Mouse (Mus musculus) mesoderm, embryonic 11.5 days (tissue): ENCODE measurements around the gene 6030468B19Rik.
"Not testable (repeated sequence)": the region's sequence is repeated elsewhere in the genome, so short reads cannot be mapped to it uniquely, and the experiment has no call there.

ENCODE experiments used
- DNase-seq: peaks from one replicate; pipeline ENCODE4 v3.0.0-alpha.2; 2012; ENCODE audit warnings: low read depth, low spot score

6030468B19Rik gene

DNA sequence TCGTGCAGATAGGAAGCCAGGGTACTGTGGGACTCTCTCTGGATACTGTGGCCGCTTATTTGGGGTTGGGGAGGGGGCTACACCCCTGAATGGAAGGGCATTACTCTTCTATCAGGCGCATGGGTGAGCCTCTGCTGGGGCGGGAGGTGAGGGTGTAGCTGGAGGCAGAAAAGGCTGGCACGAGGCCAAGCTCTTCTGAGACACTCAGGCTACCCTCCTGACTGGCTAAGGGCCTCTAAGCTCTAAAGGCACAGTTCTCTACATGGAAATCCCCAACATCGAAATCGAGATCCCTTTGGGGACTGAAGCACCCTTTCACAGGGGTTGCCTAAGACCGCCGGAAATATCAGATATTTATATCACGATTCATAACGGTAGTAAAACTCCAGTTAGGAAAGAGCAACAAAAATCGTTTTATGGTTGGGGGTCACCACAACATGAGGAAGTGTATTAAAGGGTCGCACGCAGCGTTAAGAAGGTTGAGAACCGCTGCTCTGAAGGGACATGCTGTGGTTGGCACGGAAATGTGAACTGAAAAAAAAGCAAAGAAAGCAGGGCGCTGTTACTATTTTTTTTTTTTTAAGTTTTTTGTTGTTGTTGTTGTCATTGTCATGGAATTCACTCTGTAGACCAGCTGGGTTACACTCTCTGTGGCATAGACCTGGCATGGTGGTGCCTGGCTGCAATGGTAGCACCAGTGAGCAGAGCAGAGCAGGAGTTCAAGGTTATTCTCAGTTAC lies 30.9 kb downstream of the 6030468B19Rik start:
- no peak for DNase-seq

DNA sequence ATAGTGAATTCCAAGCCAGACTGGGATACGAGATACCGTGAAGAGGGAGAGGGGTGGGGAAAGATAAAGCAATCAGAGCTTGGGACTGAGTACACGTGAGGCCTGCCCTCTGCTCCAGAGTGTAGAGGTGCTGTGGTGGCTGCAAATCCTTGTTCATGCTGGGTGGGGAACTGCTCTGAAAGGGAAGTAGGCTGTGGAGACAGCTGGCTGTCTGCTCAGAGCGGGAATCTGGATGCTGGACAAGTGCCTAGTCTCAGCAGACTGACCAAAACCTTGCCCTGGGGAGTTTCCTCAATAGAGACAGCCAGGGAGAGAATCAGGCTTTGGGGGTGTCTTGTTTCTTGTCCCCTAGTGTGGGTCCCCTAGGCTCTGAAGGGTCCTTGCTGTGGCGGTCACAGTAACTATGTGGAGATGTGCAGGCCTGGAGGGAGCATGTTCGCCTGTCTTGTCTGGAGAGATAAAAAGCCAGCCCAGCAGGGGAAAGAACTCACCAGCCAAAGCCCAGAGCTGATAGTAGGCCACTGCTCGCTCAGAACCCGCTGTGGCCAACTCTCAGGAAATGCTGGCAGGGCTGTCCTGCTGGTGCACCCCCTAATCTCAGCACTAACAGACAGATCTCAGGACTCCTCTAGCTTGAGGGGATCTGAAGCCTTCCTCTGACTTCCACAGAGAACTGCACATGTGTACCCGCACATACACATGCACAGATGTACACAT lies 31.6 kb downstream of the 6030468B19Rik start:
- DNase-seq = no peak

DNA sequence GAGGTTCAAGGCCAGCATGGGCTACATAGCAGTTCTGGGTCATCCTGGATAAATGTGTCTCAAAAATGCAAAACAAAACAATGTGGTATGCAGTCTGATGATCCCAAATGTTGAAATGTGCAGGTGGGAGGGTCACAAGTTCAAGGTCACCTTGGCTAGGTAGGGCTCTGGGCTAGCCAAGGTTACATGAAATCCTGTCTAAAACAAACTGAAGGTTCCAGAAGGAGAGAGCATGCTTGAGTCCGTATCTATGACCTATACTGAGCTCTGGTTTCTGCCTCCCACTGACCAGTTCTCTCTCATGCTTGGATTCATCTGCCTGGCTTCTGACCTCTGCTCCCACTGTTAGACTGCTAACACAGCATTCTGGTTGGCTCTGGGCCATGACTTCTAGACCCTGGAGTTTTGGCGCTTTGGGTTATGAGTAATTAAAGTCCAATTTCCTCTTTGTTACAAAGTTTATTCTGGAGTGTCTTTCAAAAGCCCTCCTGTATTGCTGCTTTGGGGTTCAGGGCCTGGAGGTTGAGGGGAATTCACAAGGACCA lies 32.3 kb downstream of the 6030468B19Rik start:
- DNase-seq = no peak

GRCm38 (mm10) chr11:117830401-117830800 lies 32.9 kb downstream of the 6030468B19Rik start:
- DNase-seq = no peak

DNA sequence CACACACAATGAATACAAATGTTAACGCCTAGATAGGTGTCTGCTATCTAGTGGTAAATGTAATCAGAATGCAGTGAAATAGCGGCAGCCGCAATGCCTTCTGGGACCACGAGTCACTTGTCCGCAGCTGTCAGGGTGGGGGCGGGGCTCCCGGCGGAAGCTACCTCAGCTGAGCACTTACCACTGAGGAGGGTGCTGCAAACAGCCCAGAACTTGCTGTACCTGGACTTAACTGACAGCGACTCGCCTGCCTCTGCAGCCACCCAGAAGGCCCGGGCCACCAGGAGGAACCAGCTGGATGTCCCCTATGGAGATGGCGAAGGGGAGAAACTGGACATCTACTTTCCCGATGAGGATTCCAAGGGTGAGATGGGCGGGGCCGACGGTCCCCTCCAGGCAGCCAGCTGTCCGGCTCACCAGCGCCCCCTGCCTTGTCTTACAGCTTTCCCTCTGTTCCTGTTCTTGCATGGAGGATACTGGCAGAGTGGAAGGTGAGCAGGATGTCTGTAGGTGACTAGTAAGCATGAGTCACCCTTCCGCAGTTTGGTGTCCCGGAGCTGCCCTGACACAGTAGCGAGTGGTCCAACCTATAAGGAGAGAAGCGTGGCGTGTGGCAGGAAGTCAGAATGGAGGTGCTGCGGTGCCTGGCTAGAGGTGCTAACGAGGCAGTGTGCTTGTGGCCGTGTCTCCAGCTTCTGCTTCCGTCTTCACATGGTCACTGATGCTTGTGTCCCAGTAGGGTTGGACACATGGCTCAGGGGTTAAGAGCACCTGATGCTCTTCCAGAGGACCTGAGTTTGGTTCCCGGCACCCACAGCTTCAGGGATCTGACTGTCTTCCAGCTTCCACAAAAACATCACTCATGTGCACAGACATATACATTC lies 34.9 kb downstream of the 6030468B19Rik start:
- peak; percentile 86 for DNase-seq

- DNase-seq = not testable (repeated sequence)
Measured at GRCm38 (mm10) chr11:117833509-117833908, 36.0 kb downstream of the 6030468B19Rik start.

GRCm38 (mm10) chr11:117834086-117834485 lies 36.6 kb downstream of the 6030468B19Rik start:
- no peak for DNase-seq

GRCm38 (mm10) chr11:117836306-117836705 lies 38.8 kb downstream of the 6030468B19Rik start:
- peak; percentile 50 for DNase-seq

DNA sequence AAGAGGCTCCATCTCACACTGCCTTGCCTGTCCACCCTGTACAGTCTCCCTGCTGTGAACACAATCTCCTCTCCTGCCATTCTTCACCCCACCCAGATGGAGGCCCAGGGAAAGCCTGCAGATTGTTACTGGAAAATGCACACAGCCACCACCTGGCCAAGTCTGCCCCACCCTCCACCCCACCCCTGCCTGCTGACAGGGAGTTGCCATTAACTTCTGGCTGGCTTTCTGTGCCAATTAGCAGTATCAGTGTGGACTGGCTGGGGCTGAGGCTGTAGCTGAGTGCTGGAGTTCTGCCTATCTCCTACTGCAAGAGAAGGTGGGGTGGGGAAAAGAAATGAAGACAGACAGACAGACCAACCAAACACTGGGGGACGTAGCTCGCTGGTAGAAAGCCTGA lies 41.1 kb downstream of the 6030468B19Rik start:
- DNase-seq = no peak

DNA sequence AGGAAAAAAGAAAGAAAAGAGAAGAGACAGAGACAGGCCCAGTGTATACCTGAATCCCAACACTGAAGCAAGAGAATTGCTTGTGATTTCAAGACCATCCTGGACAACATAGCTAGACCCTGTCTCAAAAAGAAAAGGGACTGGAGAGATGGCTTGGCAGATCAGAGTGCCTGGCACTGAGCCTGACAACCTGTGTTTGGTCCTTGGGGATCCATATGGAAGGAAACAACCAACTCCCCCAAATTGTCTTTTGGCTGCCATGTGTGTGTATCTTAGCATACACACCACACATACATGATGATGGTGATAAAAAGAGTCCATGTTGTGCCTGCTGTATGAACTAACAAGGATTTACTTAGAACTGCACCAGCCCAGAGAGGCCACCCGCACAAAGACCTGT lies 41.6 kb downstream of the 6030468B19Rik start:
- no peak for DNase-seq

- no peak for DNase-seq
Measured at GRCm38 (mm10) chr11:117840910-117841309, 43.5 kb downstream of the 6030468B19Rik start.

- no peak for DNase-seq
Measured at GRCm38 (mm10) chr11:117843434-117843833, 46.0 kb downstream of the 6030468B19Rik start.

GRCm38 (mm10) chr11:117844997-117845396 lies 47.5 kb downstream of the 6030468B19Rik start:
- DNase-seq = no peak

DNA sequence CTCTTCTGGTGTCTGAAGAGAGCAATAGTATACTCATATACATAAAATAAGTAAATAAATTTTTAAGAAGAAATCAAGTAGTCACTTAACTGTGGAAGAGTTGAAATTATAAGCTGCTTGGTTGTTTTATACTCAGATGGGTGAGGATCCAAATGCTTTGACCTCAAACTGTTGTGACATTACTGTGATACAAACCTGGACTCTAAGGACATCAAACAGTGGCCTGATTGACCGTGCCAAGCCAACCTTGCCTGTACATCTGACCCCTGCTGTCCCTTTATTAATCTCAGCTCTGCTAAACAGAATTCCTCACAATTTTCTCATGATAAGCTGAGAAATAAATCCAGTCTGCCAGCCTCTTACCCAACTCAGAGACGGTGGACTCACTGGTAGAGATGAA lies 48.2 kb downstream of the 6030468B19Rik start:
- DNase-seq = no peak

DNA sequence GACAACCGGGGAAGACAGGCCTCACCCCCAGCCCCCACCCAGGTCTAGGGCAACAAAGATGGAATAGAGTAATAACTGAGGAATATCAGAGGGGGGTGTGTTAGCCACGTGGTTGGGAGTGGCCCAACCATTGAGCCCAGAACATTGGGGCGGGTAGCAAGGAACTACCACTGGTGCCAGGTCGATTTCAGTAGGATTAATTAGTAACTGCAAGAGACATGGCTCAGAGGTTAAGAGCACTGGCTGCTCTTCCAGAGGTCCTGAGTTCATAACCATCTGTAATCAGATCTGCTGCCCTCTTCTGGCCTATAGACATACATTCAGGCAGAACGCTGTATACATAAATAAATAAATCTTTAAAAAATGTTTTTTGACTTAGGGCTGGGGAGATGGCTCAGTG lies 49.2 kb downstream of the 6030468B19Rik start:
- no peak for DNase-seq

GRCm38 (mm10) chr11:117847593-117848215 lies 50.2 kb downstream of the 6030468B19Rik start:
- DNase-seq = no peak

- DNase-seq = no peak
Measured at GRCm38 (mm10) chr11:117848271-117848984, 51.0 kb downstream of the 6030468B19Rik start.

DNA sequence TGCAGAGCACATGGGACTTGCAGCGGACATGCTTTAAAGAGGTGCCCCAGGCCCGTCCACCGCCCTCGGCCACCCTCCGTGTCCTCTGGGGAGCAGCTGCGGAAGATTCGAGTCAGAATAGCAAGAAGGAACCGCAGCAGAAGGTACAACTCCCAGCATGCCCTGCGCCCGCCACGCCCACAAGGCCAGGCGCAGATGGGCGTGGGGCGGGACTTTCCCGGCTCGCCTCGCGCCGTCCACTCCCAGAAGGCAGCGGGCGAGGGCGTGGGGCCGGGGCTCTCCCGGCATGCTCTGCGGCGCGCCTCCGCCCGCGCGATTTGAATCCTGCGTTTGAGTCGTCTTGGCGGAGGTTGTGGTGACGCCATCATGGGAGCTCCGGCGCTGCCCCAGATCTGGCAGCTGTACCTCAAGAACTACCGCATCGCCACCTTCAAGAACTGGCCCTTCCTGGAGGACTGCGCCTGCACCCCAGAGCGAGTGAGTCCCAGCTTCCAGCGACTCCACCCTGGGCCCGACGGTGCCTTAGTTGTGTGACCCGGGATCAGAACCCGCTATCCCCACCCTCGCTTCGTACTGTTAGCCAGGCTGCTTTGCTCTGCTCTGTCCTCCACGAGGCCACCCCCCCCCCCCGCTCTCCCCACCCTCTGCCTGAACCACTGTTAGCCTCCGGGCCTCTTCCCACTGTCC lies 51.7 kb downstream of the 6030468B19Rik start, which contains the start of gene Birc5:
TSS of gene Birc5 (plus strand) at position 267 of the 687 bp plus-strand sequence.
- peak; percentile 97 for DNase-seq

DNA sequence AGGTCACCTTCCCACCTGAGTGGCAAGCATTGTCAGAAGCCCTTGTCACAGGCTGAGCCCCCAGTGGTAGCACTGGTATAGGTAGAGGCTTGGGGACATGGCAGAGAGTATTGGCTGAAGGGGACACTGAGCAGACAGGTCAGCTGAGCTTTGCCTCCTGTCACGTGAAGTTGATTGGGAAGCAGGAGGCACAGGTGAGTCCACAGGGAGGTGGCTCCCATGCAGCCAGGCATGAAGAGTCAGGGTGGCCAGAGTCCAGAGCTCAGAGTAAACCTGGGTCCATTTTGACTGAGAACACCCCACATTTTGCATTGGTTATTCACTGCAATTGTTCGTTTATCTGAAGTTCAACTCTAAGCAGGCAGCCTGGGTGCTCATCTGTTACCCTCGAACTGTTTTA lies 55.4 kb downstream of the 6030468B19Rik start:
- no peak for DNase-seq

- DNase-seq = no peak
Measured at GRCm38 (mm10) chr11:117854241-117854640, 56.8 kb downstream of the 6030468B19Rik start.
